Mouse (Mus musculus) hindbrain, embryonic 16.5 days (tissue): ENCODE data around the gene Trem3. TPM values are rescaled to one million over a fixed set of nuclear protein-coding genes. Genes with fewer than 3 reads are reported as not detected.

ENCODE experiments used
- ATAC-seq: fragments of 200-750 bp; cut with Nextera tagmentation; 2 replicates; pipeline ENCODE4 v1.8.0; 2017; ENCODE audit warnings: moderate TSS enrichment, moderate library complexity
- H3K27ac ChIP-seq: fragments of 300-500 bp; sonication (generic); 2 replicates; pipeline ENCODE4 v1.5.1; 2014; ENCODE audit warnings: low read depth, mild to moderate bottlenecking, control low read depth, low read length, moderate library complexity
- H3K27me3 ChIP-seq: fragments of 300-500 bp; sonication (generic); replicated peaks from 2 replicates; pipeline ENCODE4 v1.6.1; 2014; ENCODE audit warnings: low read length; ENCODE audit not compliant: control insufficient read depth, insufficient read depth
- H3K36me3 ChIP-seq: fragments of 300-500 bp; sonication (generic); 2 replicates; pipeline ENCODE4 v1.6.1; 2014; ENCODE audit warnings: mild to moderate bottlenecking, low read length, moderate library complexity, mixed read lengths; ENCODE audit not compliant: control insufficient read depth, insufficient read depth
- H3K4me1 ChIP-seq: fragments of 300-500 bp; sonication (generic); 2 replicates; pipeline ENCODE4 v1.6.1; 2014; ENCODE audit warnings: low read depth, low read length; ENCODE audit not compliant: control insufficient read depth, insufficient read depth
- H3K4me2 ChIP-seq: fragments of 300-500 bp; sonication (generic); 2 replicates; pipeline ENCODE4 v1.6.1; 2014; ENCODE audit warnings: mild to moderate bottlenecking, low read length, control low read depth, moderate library complexity
- H3K4me3 ChIP-seq: fragments of 300-500 bp; sonication (generic); 2 replicates; pipeline ENCODE4 v1.5.1; 2014; ENCODE audit warnings: mild to moderate bottlenecking, low read length, control low read depth, moderate library complexity
- H3K9ac ChIP-seq: fragments of 300-500 bp; sonication (generic); 2 replicates; pipeline ENCODE4 v1.6.1; 2014; ENCODE audit warnings: low read depth, mild to moderate bottlenecking, control low read depth, low read length, moderate library complexity
- H3K9me3 ChIP-seq: fragments of 300-500 bp; sonication (generic); 2 replicates; pipeline ENCODE4 v1.6.1; 2014; ENCODE audit warnings: mild to moderate bottlenecking, low read length, moderate library complexity; ENCODE audit not compliant: control insufficient read depth
- WGBS: fragments of 180-500 bp; shearing (Covaris S2); extraction: QIAGEN DNeasy Blood & Tissue Kit; methylation state at CpG from one replicate; pipeline ENCODE4 v1.1.7; 2014; 5-methylcytosine and 5-hydroxymethylcytosine counted together
- polyA plus RNA-seq: library from polyadenylated mRNA; unstranded; fragments of >200 nt; fragmentation: Nextera tagmentation; extraction: Ambion mirVana; gene quantifications from 2 replicates; pipeline ENCODE4 v1.2.1, GENCODE M21; 2015

Gene Trem3
- polyA plus RNA-seq, 1 experiment from 2014 or later = not detected

DNA sequence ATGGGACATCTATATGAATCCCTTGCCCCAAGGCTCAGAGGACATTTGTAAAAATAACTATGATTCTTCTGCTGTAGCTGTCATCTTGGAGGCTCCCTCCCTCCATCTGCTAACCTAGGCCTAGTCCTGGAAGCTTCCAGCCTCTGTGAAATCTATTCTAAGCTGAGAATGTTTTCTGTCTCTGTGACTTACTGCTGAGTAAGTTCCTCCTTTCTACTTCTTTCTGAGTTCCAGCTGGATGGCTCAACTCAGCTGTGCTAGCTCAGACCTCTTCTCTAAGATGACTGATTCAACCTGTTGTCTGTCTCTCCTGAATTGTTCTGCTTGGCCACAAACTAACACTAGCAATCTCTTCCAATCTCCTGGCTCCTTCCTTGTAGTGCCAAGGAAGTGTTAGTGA is 30.8 kb downstream of the Trem3 start:
- Histone ChIP-seq H3K27me3 (no peaks in the 10 kb centered on the region), H3K9ac (no peak overlapping the region), H3K4me1 (no peaks in the 10 kb centered on the region; the same call in 1 of the 2 replicates), H3K9me3 (no peaks in the 10 kb centered on the region), H3K4me2 (no peak overlapping the region), H3K4me3 (no peak overlapping the region), H3K27ac (no peak overlapping the region), H3K36me3 (no peaks in the 10 kb centered on the region)
- no peak for ATAC-seq

GRCm38 (mm10) chr17:48279002-48279401 is 31.4 kb downstream of the Trem3 start:
- H3K4me2 ChIP-seq = no peak overlapping the region
- 89% methylated on average over 4 of the region's 4 CpGs for WGBS

GRCm38 (mm10) chr17:48280943-48281738 is 33.6 kb downstream of the Trem3 start:
- H3K27me3 ChIP-seq = no peaks in the 10 kb centered on the region
- H3K36me3 ChIP-seq = no peaks in the 10 kb centered on the region
- WGBS = 28% methylated on average over 18 of the region's 18 CpGs
- H3K9me3 ChIP-seq = no peaks in the 10 kb centered on the region
- H3K4me2 ChIP-seq = peak overlapping the region; percentile 58
- peak overlapping the region; percentile 32 for H3K4me3 ChIP-seq
- ATAC-seq = peak; percentile 37; the same call in 1 of the 2 replicates
- no peaks in the 10 kb centered on the region; the same call in 1 of the 2 replicates for H3K4me1 ChIP-seq
- peak overlapping the region; percentile 42; the same call in 1 of the 2 replicates for H3K9ac ChIP-seq
- no peak overlapping the region for H3K27ac ChIP-seq

More at GRCm38 (mm10) chr17:48279002-48279401, 31.4 kb downstream of the Trem3 start:
- Histone ChIP-seq H3K4me1 (no peaks in the 10 kb centered on the region; the same call in 1 of the 2 replicates), H3K36me3 (no peaks in the 10 kb centered on the region), H3K27ac (no peak overlapping the region), H3K27me3 (no peaks in the 10 kb centered on the region), H3K9ac (no peak overlapping the region), H3K9me3 (no peaks in the 10 kb centered on the region), H3K4me3 (no peak overlapping the region)
- no peak for ATAC-seq

DNA sequence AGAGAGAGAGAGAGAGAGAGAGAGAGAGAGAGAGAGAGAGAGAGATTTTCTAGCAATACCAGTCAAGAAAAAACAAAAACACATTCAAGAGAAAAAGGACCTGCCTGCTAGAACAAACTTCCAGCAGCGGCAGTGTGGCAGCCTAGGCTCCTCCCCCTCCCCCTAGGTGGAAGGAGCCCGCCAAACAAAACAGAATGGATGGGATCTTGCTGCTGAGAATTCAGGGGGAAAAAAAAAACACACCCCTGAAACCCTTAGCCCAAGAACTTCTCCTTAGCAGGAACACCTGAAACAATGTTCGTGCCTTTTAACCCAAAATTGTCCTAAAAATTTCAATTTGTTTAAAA is 34.1 kb downstream of the Trem3 start:
- Histone ChIP-seq H3K4me2 (peak overlapping the region; percentile 58), H3K27ac (no peak overlapping the region), H3K36me3 (no peaks in the 10 kb centered on the region), H3K9ac (peak overlapping the region; percentile 42; the same call in 1 of the 2 replicates), H3K4me1 (no peaks in the 10 kb centered on the region; the same call in 1 of the 2 replicates), H3K27me3 (no peaks in the 10 kb centered on the region), H3K4me3 (peak overlapping the region; percentile 32), H3K9me3 (no peaks in the 10 kb centered on the region)
- WGBS = 5% methylated on average over 3 of the region's 3 CpGs
- ATAC-seq = peak; percentile 56; the same call in 1 of the 2 replicates

DNA sequence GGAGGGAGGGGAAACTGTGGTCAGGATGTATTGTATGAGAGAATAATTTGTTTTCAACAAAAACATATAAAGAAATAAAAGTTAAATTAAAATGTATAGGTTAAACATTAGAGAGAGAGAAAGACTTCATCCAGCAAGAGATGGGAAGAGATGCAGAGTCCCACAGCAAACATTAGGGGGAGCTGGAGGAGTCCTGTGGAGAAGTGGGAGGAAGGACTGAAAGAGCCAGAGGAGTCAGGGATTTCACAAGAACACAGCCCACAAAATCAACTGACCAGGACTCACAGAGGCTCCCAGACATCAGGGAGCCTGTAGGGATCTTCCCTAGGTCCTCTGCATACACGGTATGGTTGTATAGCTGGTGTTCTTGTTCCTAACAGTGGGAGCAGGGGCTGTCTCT is 39.2 kb downstream of the Trem3 start:
- no peak overlapping the region for H3K27ac ChIP-seq
- no peaks in the 10 kb centered on the region for H3K36me3 ChIP-seq
- no peak overlapping the region for H3K9ac ChIP-seq
- 75% methylated on average over 1 of the region's 1 CpGs for WGBS
- H3K4me1 ChIP-seq = no peaks in the 10 kb centered on the region; the same call in 1 of the 2 replicates
- peaks cover 5% of the 10 kb centered on the region; the same call in 1 of the 2 replicates for H3K9me3 ChIP-seq
- ATAC-seq = no peak
- no peaks in the 10 kb centered on the region for H3K27me3 ChIP-seq
- no peak overlapping the region for H3K4me3 ChIP-seq
- no peak overlapping the region for H3K4me2 ChIP-seq

DNA sequence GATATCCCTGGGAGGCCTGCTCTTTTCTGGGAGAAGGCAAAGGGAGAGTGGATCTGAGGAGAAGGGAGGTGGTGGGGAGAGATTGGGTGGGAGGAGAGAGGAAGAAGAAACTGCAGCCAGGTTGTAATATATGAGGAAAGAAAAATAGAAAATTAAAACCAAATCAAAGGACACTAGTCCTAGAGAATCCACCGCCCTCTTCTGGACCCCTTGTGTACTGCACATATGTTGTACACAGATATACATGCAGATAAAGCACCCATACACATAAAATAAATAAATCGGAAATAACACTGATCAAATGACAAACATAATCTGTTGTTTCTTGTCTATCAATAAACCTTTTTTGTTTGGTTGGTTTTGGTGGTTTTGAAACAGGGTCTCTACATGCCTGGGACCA is 39.7 kb downstream of the Trem3 start:
- no peak for ATAC-seq
- H3K27me3 ChIP-seq = no peaks in the 10 kb centered on the region
- peaks cover 5% of the 10 kb centered on the region; the same call in 1 of the 2 replicates for H3K9me3 ChIP-seq
- 65% methylated on average over 2 of the region's 2 CpGs for WGBS
- H3K9ac ChIP-seq = no peak overlapping the region
- H3K27ac ChIP-seq = no peak overlapping the region
- no peaks in the 10 kb centered on the region; the same call in 1 of the 2 replicates for H3K4me1 ChIP-seq
- H3K36me3 ChIP-seq = no peaks in the 10 kb centered on the region
- no peak overlapping the region for H3K4me2 ChIP-seq
- no peak overlapping the region for H3K4me3 ChIP-seq

DNA sequence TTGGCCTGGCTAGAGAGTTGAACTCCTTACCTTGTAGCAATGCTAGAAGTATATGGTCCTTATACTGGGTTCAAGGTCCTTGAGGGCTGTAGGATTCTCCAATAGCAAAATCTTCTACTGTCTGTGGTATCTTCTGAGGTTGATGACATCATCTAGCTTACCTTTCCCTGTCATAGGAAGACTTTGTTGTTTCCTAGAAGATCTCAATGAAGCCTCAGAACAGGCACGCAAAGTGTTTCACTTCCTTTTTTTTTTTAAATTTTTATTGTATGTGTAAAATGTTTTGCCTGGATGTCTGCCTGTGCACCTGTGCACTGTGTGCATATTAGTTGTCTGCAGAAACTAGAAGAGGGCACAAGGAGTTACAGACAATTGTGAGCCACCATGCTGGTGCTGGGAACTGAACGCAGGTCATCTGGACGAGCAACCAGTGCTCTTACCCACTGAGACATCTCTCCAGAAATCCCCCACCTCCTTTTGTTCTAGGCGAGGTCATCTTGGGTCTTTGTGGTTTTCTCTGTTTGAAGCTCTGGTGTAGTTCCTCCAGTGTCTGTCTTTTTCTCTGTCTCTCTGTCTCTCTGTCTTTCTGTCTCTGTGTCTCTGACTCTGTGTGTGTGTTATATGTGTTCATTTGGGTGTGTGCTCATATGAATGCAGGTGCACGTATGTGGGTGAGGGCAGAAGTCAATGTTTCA is 46.1 kb downstream of the Trem3 start:
- WGBS = 86% methylated on average over 5 of the region's 5 CpGs
- no peak overlapping the region for H3K4me2 ChIP-seq
- no peak for ATAC-seq
- peaks cover 4% of the 10 kb centered on the region; the same call in 1 of the 2 replicates for H3K9me3 ChIP-seq
- no peak overlapping the region for H3K9ac ChIP-seq
- no peak overlapping the region for H3K4me3 ChIP-seq
- no peak overlapping the region for H3K27ac ChIP-seq
- no peaks in the 10 kb centered on the region for H3K4me1 ChIP-seq
- H3K36me3 ChIP-seq = no peaks in the 10 kb centered on the region
- no peaks in the 10 kb centered on the region for H3K27me3 ChIP-seq

GRCm38 (mm10) chr17:48299203-48299602 is 51.6 kb downstream of the Trem3 start, which contains the start of gene Treml2:
Gene Treml2, plus strand, starts transcription at chr17:48299498.
- no peak for ATAC-seq
- 33% methylated on average over 4 of the region's 4 CpGs for WGBS
- no peak within 1 kb of the TSS for H3K4me3 ChIP-seq
- H3K9me3 ChIP-seq = no peaks in the 10 kb centered on the region
- H3K27ac ChIP-seq = no peak within 1 kb of the TSS
- H3K4me1 ChIP-seq = no peaks in the 10 kb centered on the region
- H3K9ac ChIP-seq = no peak within 1 kb of the TSS
- H3K36me3 ChIP-seq = no peaks in the 10 kb centered on the region
- H3K27me3 ChIP-seq = no peaks in the 10 kb centered on the region
- no peak within 1 kb of the TSS for H3K4me2 ChIP-seq

- WGBS = 61% methylated on average over 7 of the region's 7 CpGs
- no peaks in the 10 kb centered on the region for H3K4me1 ChIP-seq
- no peaks in the 10 kb centered on the region for H3K9me3 ChIP-seq
- ATAC-seq = no peak
- H3K4me2 ChIP-seq = no peak overlapping the region
- no peak overlapping the region for H3K27ac ChIP-seq
- no peak overlapping the region for H3K9ac ChIP-seq
- no peaks in the 10 kb centered on the region for H3K27me3 ChIP-seq
- no peak overlapping the region for H3K4me3 ChIP-seq
- H3K36me3 ChIP-seq = no peaks in the 10 kb centered on the region
Measured at GRCm38 (mm10) chr17:48299756-48300155, 52.2 kb downstream of the Trem3 start.
